Mouse (Mus musculus): Measurements from ENCODE around the gene Cyth1. TPM values are rescaled to one million over a fixed set of nuclear protein-coding genes. Genes with fewer than 3 reads are reported as not detected.

Gene Cyth1
- polyA plus RNA-seq, 1 experiment: 16.1 TPM

DNA sequence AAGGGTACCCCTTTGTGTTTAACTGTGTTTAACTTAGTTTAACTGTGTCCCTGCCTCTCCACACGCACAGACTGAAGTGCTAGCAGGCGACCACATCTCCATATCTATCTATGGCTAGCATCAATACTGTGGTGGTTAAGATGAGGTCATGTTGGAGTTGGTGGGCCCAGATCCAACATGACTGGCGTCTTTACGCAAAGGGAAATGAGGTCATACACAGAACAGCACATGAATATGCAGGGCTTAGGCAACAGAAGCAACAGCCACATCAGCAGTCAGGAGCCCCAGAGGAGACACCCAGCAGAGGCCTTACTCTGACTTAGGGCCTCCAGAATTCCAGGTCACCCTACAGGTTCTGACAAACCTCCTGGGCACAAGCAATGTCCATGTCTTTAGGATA, 95.4 kb downstream of the Cyth1 start:
- no peaks in the 10 kb centered on the region for H3K27me3 ChIP-seq (ENCODE audit: control insufficient read depth, insufficient read depth, insufficient read length)
- H3K4me3 ChIP-seq: no peak overlapping the region
- H3K4me2 ChIP-seq (ENCODE audit: low read depth): peak overlapping the region; percentile 18
- no peak overlapping the region for H3ac ChIP-seq (ENCODE audit: control insufficient read depth, insufficient read length)
- H3K79me2 ChIP-seq (ENCODE audit: control insufficient read depth, insufficient read depth): no peaks in the 10 kb centered on the region
- H3K36me3 ChIP-seq (ENCODE audit: control insufficient read depth, insufficient read depth): no peaks in the 10 kb centered on the region
- no peak for TF ChIP-seq MAX (IDR thresholded peaks at IDR 0.05; ENCODE audit: low read depth)
- TF ChIP-seq MYOD1 (IDR thresholded peaks at IDR 0.05; ENCODE audit: control insufficient read depth in 1 of 3, insufficient read length in 2 of 3, low read depth in 2 of 3): no peak
- TF ChIP-seq SRF (IDR thresholded peaks at IDR 0.05; ENCODE audit: control insufficient read depth, insufficient read length, low read depth): no peak
- no peak for TF ChIP-seq REST (IDR thresholded peaks at IDR 0.05; ENCODE audit: insufficient read depth, insufficient read length)
- no peak for TF ChIP-seq TCF3 (IDR thresholded peaks at IDR 0.05; ENCODE audit: insufficient read length, low read depth)
- no peak for TF ChIP-seq USF1 (IDR thresholded peaks at IDR 0.05; ENCODE audit: low read depth)
- TF ChIP-seq POLR2AphosphoS2 (IDR thresholded peaks at IDR 0.05; ENCODE audit: insufficient read length, low read depth): no peak
- no peak for TF ChIP-seq TCF12 (IDR thresholded peaks at IDR 0.05; ENCODE audit: insufficient read depth, poor library complexity, severe bottlenecking)
- no peak for TF ChIP-seq POLR2A (IDR thresholded peaks at IDR 0.05; ENCODE audit: insufficient read length, low read depth)
- no peak for TF ChIP-seq E2F4 (IDR thresholded peaks at IDR 0.05; ENCODE audit: insufficient read depth)
- no peak for TF ChIP-seq CEBPB (IDR thresholded peaks at IDR 0.05; ENCODE audit: insufficient read depth, poor library complexity, severe bottlenecking)
- TF ChIP-seq MYOG (IDR thresholded peaks at IDR 0.05; ENCODE audit: control insufficient read depth in 1 of 3, insufficient read depth in 1 of 3, insufficient read length in 2 of 3, low read depth in 2 of 3): no peak

- Histone ChIP-seq H3K4me2 (ENCODE audit: low read depth) (no peak overlapping the region), H3ac (ENCODE audit: control insufficient read depth, insufficient read length) (no peak overlapping the region), H3K36me3 (ENCODE audit: control insufficient read depth, insufficient read depth) (no peaks in the 10 kb centered on the region), H3K27me3 (ENCODE audit: control insufficient read depth, insufficient read depth, insufficient read length) (no peaks in the 10 kb centered on the region), H3K79me2 (ENCODE audit: control insufficient read depth, insufficient read depth) (no peaks in the 10 kb centered on the region), H3K4me3 (no peak overlapping the region)
- TF ChIP-seq MAX (IDR thresholded peaks at IDR 0.05; ENCODE audit: low read depth) (no peak), CEBPB (IDR thresholded peaks at IDR 0.05; ENCODE audit: insufficient read depth, poor library complexity, severe bottlenecking) (no peak), TCF12 (IDR thresholded peaks at IDR 0.05; ENCODE audit: insufficient read depth, poor library complexity, severe bottlenecking) (no peak), TCF3 (IDR thresholded peaks at IDR 0.05; ENCODE audit: insufficient read length, low read depth) (no peak), POLR2AphosphoS2 (IDR thresholded peaks at IDR 0.05; ENCODE audit: insufficient read length, low read depth) (no peak), REST (IDR thresholded peaks at IDR 0.05; ENCODE audit: insufficient read depth, insufficient read length) (no peak), E2F4 (IDR thresholded peaks at IDR 0.05; ENCODE audit: insufficient read depth) (no peak), MYOG (IDR thresholded peaks at IDR 0.05; ENCODE audit: control insufficient read depth in 1 of 3, insufficient read depth in 1 of 3, insufficient read length in 2 of 3, low read depth in 2 of 3) (no peak), USF1 (IDR thresholded peaks at IDR 0.05; ENCODE audit: low read depth) (no peak), SRF (IDR thresholded peaks at IDR 0.05; ENCODE audit: control insufficient read depth, insufficient read length, low read depth) (no peak), POLR2A (IDR thresholded peaks at IDR 0.05; ENCODE audit: insufficient read length, low read depth) (no peak)
Measured at GRCm38 (mm10) chr11:118151423-118152180, 96.8 kb downstream of the Cyth1 start.

DNA sequence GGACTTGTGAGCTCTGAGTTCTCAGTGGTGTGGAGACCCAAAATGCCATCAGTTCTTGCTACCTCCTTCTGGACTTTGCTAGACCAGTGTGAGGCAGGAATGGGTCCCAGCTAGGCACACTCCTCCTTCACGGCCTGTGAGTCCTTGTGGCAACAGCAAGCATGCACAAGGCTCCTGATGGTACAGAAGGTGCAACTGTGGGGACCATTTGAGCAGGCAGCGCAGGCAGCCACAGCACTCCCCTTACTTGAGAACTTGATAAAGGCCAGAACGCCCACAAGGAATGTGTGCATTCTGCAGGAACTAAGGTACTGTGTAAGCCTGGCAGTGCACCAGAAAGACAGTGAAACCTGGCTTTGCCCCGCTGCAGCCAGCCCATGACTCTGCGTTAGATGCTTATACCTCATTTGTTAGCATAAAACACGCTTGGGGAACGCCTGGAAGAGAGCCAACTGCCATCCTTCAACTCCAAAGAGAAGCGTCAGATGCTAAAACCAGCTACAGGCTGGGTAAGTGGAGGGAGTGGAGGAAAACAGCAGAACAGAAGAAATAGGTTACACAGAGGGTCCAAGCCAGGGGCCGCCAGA, 98.2 kb downstream of the Cyth1 start:
- Histone ChIP-seq H3K36me3 (ENCODE audit: control insufficient read depth, insufficient read depth) (no peaks in the 10 kb centered on the region), H3K4me2 (ENCODE audit: low read depth) (no peak overlapping the region), H3K27me3 (ENCODE audit: control insufficient read depth, insufficient read depth, insufficient read length) (no peaks in the 10 kb centered on the region), H3ac (ENCODE audit: control insufficient read depth, insufficient read length) (no peak overlapping the region), H3K4me3 (no peak overlapping the region), H3K79me2 (ENCODE audit: control insufficient read depth, insufficient read depth) (no peaks in the 10 kb centered on the region)
- TF ChIP-seq TCF12 (IDR thresholded peaks at IDR 0.05; ENCODE audit: insufficient read depth, poor library complexity, severe bottlenecking): no peak
- no peak for TF ChIP-seq POLR2A (IDR thresholded peaks at IDR 0.05; ENCODE audit: insufficient read length, low read depth)
- no peak for TF ChIP-seq CEBPB (IDR thresholded peaks at IDR 0.05; ENCODE audit: insufficient read depth, poor library complexity, severe bottlenecking)
- no peak for TF ChIP-seq MAX (IDR thresholded peaks at IDR 0.05; ENCODE audit: low read depth)
- TF ChIP-seq POLR2AphosphoS2 (IDR thresholded peaks at IDR 0.05; ENCODE audit: insufficient read length, low read depth): no peak
- no peak for TF ChIP-seq MYOD1 (IDR thresholded peaks at IDR 0.05; ENCODE audit: control insufficient read depth in 1 of 3, insufficient read length in 2 of 3, low read depth in 2 of 3)
- TF ChIP-seq TCF3 (IDR thresholded peaks at IDR 0.05; ENCODE audit: insufficient read length, low read depth): no peak
- TF ChIP-seq USF1 (IDR thresholded peaks at IDR 0.05; ENCODE audit: low read depth): no peak
- no peak for TF ChIP-seq SRF (IDR thresholded peaks at IDR 0.05; ENCODE audit: control insufficient read depth, insufficient read length, low read depth)
- TF ChIP-seq MYOG (IDR thresholded peaks at IDR 0.05; ENCODE audit: control insufficient read depth in 1 of 3, insufficient read depth in 1 of 3, insufficient read length in 2 of 3, low read depth in 2 of 3): no peak
- no peak for TF ChIP-seq E2F4 (IDR thresholded peaks at IDR 0.05; ENCODE audit: insufficient read depth)
- TF ChIP-seq REST (IDR thresholded peaks at IDR 0.05; ENCODE audit: insufficient read depth, insufficient read length): no peak

GRCm38 (mm10) chr11:118147877-118148637, 100.3 kb downstream of the Cyth1 start:
- Histone ChIP-seq H3K27me3 (ENCODE audit: control insufficient read depth, insufficient read depth, insufficient read length) (no peaks in the 10 kb centered on the region), H3K4me3 (no peak overlapping the region), H3ac (ENCODE audit: control insufficient read depth, insufficient read length) (no peak overlapping the region), H3K79me2 (ENCODE audit: control insufficient read depth, insufficient read depth) (no peaks in the 10 kb centered on the region), H3K4me2 (ENCODE audit: low read depth) (no peak overlapping the region), H3K36me3 (ENCODE audit: control insufficient read depth, insufficient read depth) (no peaks in the 10 kb centered on the region)
- no peak for TF ChIP-seq POLR2A (IDR thresholded peaks at IDR 0.05; ENCODE audit: insufficient read length, low read depth)
- no peak for TF ChIP-seq MYOG (IDR thresholded peaks at IDR 0.05; ENCODE audit: control insufficient read depth in 1 of 3, insufficient read depth in 1 of 3, insufficient read length in 2 of 3, low read depth in 2 of 3)
- TF ChIP-seq REST (IDR thresholded peaks at IDR 0.05; ENCODE audit: insufficient read depth, insufficient read length): no peak
- no peak for TF ChIP-seq TCF3 (IDR thresholded peaks at IDR 0.05; ENCODE audit: insufficient read length, low read depth)
- TF ChIP-seq POLR2AphosphoS2 (IDR thresholded peaks at IDR 0.05; ENCODE audit: insufficient read length, low read depth): no peak
- TF ChIP-seq SRF (IDR thresholded peaks at IDR 0.05; ENCODE audit: control insufficient read depth, insufficient read length, low read depth): no peak

Measured in myocyte (in vitro differentiated cells).